Mouse (Mus musculus) heart, postnatal 0 days (tissue): ENCODE results near the gene E2f4.

ENCODE experiments used
- CTCF ChIP-seq: IDR thresholded peaks from 2 replicates; pipeline ENCODE4 v1.5.1; 2016; ENCODE audit warnings: antibody characterized with exemption, control low read depth, low read depth
- EP300 ChIP-seq: IDR thresholded peaks from 2 replicates; pipeline ENCODE4 v1.6.1; 2016; ENCODE audit warnings: antibody characterized with exemption, low read depth

DNA sequence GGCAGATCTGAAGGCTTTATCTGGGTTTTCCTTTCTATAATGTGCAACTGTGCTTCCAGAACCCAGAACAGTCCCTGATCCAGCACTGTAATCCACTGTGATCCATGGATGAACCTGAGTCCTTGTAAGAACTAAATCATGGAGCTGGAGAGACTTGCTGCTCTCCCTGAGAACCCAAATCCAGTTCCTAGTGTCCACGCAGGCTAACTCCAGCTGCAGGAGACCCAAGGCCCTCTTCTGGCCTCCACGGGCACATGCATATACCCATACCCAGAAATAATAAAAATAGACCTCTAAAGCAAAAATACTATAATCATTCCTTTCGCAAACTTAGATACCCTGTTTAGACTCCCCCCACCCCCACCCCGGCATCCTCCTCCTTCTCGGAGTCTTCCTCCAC lies 9.2 kb upstream of the E2f4 start:
- no peak for TF ChIP-seq EP300
- peak; percentile 1 for TF ChIP-seq CTCF
